Mouse (Mus musculus) ovary, postnatal 14 days (tissue): ENCODE results near the gene Dennd1b.

Experiments
- DNase-seq: peaks from one replicate; pipeline ENCODE4 v3.0.0; 2022; ENCODE audit warnings: low spot score

Gene Dennd1b

GRCm38 (mm10) chr1:139194428-139195028, 231.3 kb downstream of the Dennd1b start:
- no peak for DNase-seq

GRCm38 (mm10) chr1:139203026-139203425, 239.8 kb downstream of the Dennd1b start:
- DNase-seq = no peak

DNA sequence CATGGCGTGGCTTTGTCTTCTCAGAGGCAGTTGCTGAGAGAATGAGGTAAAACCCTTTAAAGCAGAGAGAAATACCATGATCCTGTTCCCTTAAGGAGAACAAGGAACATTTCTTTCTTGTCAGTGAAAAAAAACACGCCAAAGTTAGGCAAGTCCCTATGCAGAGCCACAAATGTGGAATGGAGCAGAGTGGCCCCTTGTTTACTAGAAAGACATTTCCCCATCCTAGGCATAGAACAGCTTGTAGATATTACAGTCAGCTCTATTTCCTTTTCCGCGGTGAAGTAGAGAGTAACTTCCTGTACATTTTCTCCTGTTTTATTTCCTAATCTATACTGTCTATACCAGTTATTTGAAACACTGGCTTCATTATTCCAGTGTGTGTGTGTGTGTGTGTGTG, 243.0 kb downstream of the Dennd1b start:
- DNase-seq = no peak

- DNase-seq = no peak
These were observed 246.6 kb downstream of the Dennd1b start for GRCm38 (mm10) chr1:139209796-139210195.

DNA sequence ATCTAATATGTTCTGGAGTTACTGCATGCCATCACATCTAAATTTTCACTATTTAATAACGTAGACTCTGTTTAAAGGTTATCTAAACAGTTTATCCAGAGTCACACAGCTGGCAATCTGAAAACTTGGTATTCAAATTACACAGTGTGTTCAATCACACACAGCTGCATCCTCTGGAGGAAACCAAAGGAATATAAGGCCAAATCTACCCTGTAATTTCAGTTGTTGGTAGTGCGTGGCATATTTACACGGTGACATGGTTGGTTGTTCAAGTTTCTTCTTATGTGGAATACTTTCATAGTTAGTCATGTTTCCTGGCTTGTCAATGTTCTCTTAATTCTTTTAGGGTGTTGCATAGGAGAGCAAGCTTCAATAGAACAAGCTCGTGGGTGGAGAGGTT, 247.3 kb downstream of the Dennd1b start:
- no peak for DNase-seq

GRCm38 (mm10) chr1:139215311-139215710, 252.1 kb downstream of the Dennd1b start:
- no peak for DNase-seq

DNA sequence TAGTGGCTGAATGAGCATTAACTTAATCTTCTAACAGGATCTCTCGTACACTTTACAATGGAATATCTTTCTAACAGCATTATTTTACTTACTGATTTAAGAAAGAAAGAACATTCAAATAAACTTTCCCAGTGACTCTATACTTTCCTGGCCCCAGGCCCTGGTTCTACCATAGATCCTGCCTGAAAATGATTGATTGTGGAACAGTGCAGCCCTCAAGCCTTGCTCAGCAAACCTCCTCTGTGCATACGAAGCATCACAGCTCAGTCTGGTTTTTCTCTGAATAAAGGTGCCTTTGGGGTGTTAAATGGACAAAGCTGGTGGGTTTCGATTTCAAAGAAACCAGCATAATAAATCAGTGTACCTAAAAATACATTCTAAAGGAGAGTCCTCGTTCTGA, 260.6 kb downstream of the Dennd1b start:
- no peak for DNase-seq

DNA sequence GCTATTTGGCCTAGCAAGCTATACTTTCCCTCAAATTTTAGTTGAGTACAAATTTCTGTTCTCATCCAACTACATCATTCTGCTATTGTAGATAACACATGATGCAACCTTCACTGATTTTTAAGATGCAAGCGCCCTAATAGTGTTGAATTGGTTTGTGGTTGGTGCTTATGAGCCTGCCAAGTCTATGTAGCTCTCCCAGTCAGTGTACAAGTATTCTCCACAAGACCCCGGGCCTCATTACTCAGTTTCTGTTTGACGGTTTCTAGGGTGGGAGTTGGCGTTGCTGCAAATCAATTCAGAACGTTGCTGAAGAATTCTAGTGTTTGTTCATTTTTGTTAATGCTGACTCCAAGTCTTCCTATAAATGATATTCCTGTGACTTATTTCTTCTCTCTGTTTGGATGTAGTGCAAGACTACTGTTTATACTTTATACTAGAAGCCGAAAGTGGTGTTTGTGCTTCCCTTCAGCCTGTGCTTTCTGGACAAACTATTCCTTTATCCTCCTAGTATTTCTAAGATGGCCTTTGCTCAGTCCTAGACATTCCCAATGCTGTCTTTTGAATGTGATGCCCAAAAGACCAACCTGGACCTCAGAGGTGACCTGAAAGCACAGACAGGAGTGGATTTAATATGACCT, 261.2 kb downstream of the Dennd1b start:
- no peak for DNase-seq
